Mouse (Mus musculus) CH12.LX (cell line): ENCODE data around the gene Rcor2.

Source experiments
- CTCF ChIP-seq, 2 experiments: IDR thresholded peaks in 1 of 2; conservative IDR thresholded peaks in 1 of 2; 2 replicates each; pipeline ENCODE4 v1.5.1; 2011 to 2012; ENCODE audit warnings: low read depth in 2 of 2, low read length in 2 of 2, improper control_type of control experiment in 1 of 2, inconsistent platforms in 1 of 2, mild to moderate bottlenecking in 1 of 2, moderate library complexity in 1 of 2
- EP300 ChIP-seq: IDR thresholded peaks from 2 replicates; pipeline ENCODE4 v1.6.1; 2011; ENCODE audit warnings: low read length, improper control_type of control experiment
- POLR2A ChIP-seq: IDR thresholded peaks from 2 replicates; pipeline ENCODE4 v1.6.1; 2011; ENCODE audit warnings: low read depth, mild to moderate bottlenecking, improper control_type of control experiment, low read length
- POLR2AphosphoS2 ChIP-seq: IDR thresholded peaks from 2 replicates; pipeline ENCODE4 v1.6.1; 2011; ENCODE audit warnings: low read depth, low read length, improper control_type of control experiment
- TCF12 ChIP-seq: IDR thresholded peaks from 2 replicates; pipeline ENCODE4 v1.6.1; 2014; ENCODE audit warnings: low read depth, mild to moderate bottlenecking, inconsistent platforms, low read length, improper control_type of control experiment
- USF1 ChIP-seq: IDR thresholded peaks from 2 replicates; pipeline ENCODE4 v1.6.1; 2014; ENCODE audit warnings: low read depth, mild to moderate bottlenecking, inconsistent platforms, low read length, improper control_type of control experiment
- USF2 ChIP-seq: conservative IDR thresholded peaks from 2 replicates; pipeline ENCODE4 v1.6.1; 2011; ENCODE audit warnings: low read depth, low read length, improper control_type of control experiment

- TF ChIP-seq USF1 (no peak), POLR2A (no peak; the same call in 1 of the 2 replicates), CTCF (conservative IDR thresholded peaks at IDR 0.05 in 1 of 2, IDR thresholded peaks at IDR 0.05 in 1 of 2; ENCODE audit: low read depth in 2 of 2, low read length in 2 of 2) (peak in 1 of 2 experiments; percentile 75; a peak in 2 of 4 replicates), POLR2AphosphoS2 (no peak), USF2 (no peak), EP300 (no peak), TCF12 (no peak)
Observed at GRCm38 (mm10) chr19:7268722-7269090, 1.6 kb downstream of the Rcor2 start.
